ENCODE assay signal across 8 mouse cellular contexts in the genomic region with DNA sequence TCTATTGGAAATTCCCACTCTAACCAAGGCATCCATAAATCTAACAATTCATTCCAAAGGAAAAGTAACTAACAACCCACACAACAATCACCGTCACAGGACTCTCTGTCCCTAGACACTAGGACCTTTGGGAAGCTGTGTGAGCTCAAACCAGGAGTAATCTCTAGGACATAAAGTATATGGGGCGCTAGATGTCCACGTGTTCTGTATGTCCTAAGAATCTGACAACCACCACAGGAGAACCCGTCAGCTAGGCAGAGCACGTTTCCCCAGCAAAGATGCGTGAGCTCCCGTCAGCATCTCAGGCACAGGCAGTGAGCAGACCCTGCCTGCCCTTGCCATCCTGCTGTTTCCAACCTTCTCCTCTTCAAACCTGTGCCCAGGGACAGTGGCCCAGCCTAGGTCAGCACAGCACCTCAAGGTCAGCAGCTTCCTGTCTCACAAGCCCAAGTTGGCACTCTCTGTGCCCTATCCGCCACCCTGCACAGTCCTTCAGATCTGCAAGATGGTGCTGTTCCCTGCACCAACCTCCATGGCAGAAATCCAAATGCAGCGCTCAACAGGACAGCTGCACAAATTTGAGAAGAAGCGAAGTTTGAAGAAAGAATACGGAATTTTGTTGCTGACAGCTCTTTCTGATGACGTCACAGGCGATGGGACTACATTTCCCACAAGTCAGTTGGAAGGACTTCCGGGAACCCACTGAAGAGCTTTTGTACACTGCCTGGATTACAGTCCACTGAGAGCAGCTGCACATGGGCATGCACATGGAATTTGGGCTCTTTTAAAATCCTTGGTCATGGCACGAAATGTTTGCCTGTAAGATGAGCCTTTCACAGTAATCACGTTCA. TPM values are rescaled to one million over a fixed set of nuclear protein-coding genes. Genes with fewer than 3 reads are reported as not detected.
DNase-seq lines count a peak whose midpoint lies in the region; ATAC-seq lines count a peak whose summit lies in the region.

A gene (minus strand): TSS at position 664 of the 851 bp plus-strand sequence.

- peak; percentile 97 for ATAC-seq in megakaryocyte progenitor cell, adult 5-6 weeks (replicated peaks; ENCODE audit: poor library complexity)

- peak; percentile 92 for DNase-seq in adipocyte (ENCODE audit: low spot score)
- peak; percentile 94 for DNase-seq in embryo, embryonic 10 days (ENCODE audit: low spot score)
- peak; percentile 78 for DNase-seq in gastrocnemius, postnatal 10 days
- DNase-seq in induced T-regulatory cell, adult 2 months (ENCODE audit: low read depth), result peak; percentile 95
- DNase-seq in left cerebral cortex, adult 9 months (ENCODE audit: low spot score in 2 of 2), result peak; percentile 88 to 94
- DNase-seq in right cerebral cortex, postnatal 14 days, result peak; percentile 78
- DNase-seq in urinary bladder, postnatal 36 days (ENCODE audit: low spot score in 2 of 2), result peak; percentile 86 to 89

RNA-seq across cellular contexts. Expression of the gene that starts here (rescaled TPM):
- total RNA-seq in gastrocnemius, postnatal 10 days (2021), result 1 to 10 TPM; 1.4 to 1.7 TPM
- total RNA-seq in megakaryocyte progenitor cell, adult 5-6 weeks (2015), result 0.24 and 0.81 TPM in 2 replicates
- total RNA-seq in megakaryocyte progenitor cell, adult 5-6 weeks (2017), result 1.6 TPM in 1 of 2 replicates, not detected in the other

Comparison
In these comparisons a context has a peak if more than half of its experiments do, and no peak if none do; other contexts are left out.
1. Peak in every context shown above with its lines: DNase-seq and ATAC-seq.